Mouse (Mus musculus) macrophage (primary cell): ENCODE measurements around the gene Syt1. TPM values are rescaled to one million over a fixed set of nuclear protein-coding genes. Genes with fewer than 3 reads are reported as not detected.

Source experiments
- H3K27ac ChIP-seq: fragments of 350-480 bp; formaldehyde crosslinking; 2 replicates; pipeline ENCODE4 v1.9.0; 2021
- H3K36me3 ChIP-seq: fragments of 350-480 bp; formaldehyde crosslinking; 2 replicates; pipeline ENCODE4 v1.9.0; 2021; ENCODE audit errors: inconsistent target
- H3K4me3 ChIP-seq: fragments of 350-480 bp; formaldehyde crosslinking; 2 replicates; pipeline ENCODE4 v1.9.0; 2021; ENCODE audit errors: inconsistent target
- H3K79me2 ChIP-seq: fragments of 350-480 bp; formaldehyde crosslinking; 2 replicates; pipeline ENCODE4 v1.9.0; 2021; ENCODE audit errors: inconsistent target
- WGBS: methylation state at CpG from one replicate; pipeline ENCODE4 v1.1.7; 2026; ENCODE audit warnings: inconsistent platforms; ENCODE audit not compliant: missing documents; 5-methylcytosine and 5-hydroxymethylcytosine counted together
- polyA plus RNA-seq: library from polyadenylated mRNA; stranded (reverse); fragments of 250-400 nt; gene quantifications from 3 replicates; pipeline ENCODE4 v1.2.4, GENCODE M21; 2018; ENCODE audit warnings: inconsistent platforms

Gene Syt1
- polyA plus RNA-seq, 1 experiment from 2014 or later: not detected

GRCm38 (mm10) chr10:108929676-108930075 is 81.1 kb downstream of the Syt1 start:
- no peak overlapping the region for H3K27ac ChIP-seq
- WGBS: 89% methylated on average over 6 of the region's 6 CpGs
- H3K79me2 ChIP-seq: no peaks in the 10 kb centered on the region
- H3K36me3 ChIP-seq: no peaks in the 10 kb centered on the region
- no peak overlapping the region for H3K4me3 ChIP-seq

- H3K27ac ChIP-seq: no peak overlapping the region
- 100% methylated on average over 1 of the region's 1 CpGs for WGBS
- H3K36me3 ChIP-seq: no peaks in the 10 kb centered on the region
- no peaks in the 10 kb centered on the region for H3K79me2 ChIP-seq
- no peak overlapping the region for H3K4me3 ChIP-seq
These were observed 105.5 kb downstream of the Syt1 start for GRCm38 (mm10) chr10:108905264-108905663.

GRCm38 (mm10) chr10:108904371-108904770 is 106.4 kb downstream of the Syt1 start:
- no peak overlapping the region for H3K27ac ChIP-seq
- H3K36me3 ChIP-seq: no peaks in the 10 kb centered on the region
- H3K4me3 ChIP-seq: no peak overlapping the region
- WGBS: 80% methylated on average over 4 of the region's 4 CpGs
- H3K79me2 ChIP-seq: no peaks in the 10 kb centered on the region

GRCm38 (mm10) chr10:108896529-108896928 is 114.3 kb downstream of the Syt1 start:
- WGBS: 97% methylated on average over 5 of the region's 5 CpGs
- H3K27ac ChIP-seq: no peak overlapping the region
- H3K79me2 ChIP-seq: no peaks in the 10 kb centered on the region
- no peak overlapping the region for H3K4me3 ChIP-seq
- H3K36me3 ChIP-seq: no peaks in the 10 kb centered on the region

- WGBS: 84% methylated on average over 6 of the region's 6 CpGs
- Histone ChIP-seq H3K79me2 (no peaks in the 10 kb centered on the region), H3K27ac (no peak overlapping the region), H3K4me3 (no peak overlapping the region), H3K36me3 (no peaks in the 10 kb centered on the region)
These were observed 117.5 kb downstream of the Syt1 start for GRCm38 (mm10) chr10:108893288-108893687.

- H3K4me3 ChIP-seq: no peak overlapping the region
- 93% methylated on average over 1 of the region's 1 CpGs for WGBS
- H3K79me2 ChIP-seq: no peaks in the 10 kb centered on the region
These were observed 118.3 kb downstream of the Syt1 start for GRCm38 (mm10) chr10:108892441-108892840.

GRCm38 (mm10) chr10:108889084-108889483 is 121.7 kb downstream of the Syt1 start:
- 94% methylated on average over 4 of the region's 4 CpGs for WGBS
- H3K4me3 ChIP-seq: no peak overlapping the region

More at GRCm38 (mm10) chr10:108892441-108892840, 118.3 kb downstream of the Syt1 start:
- no peak overlapping the region for H3K27ac ChIP-seq
- no peaks in the 10 kb centered on the region for H3K36me3 ChIP-seq

GRCm38 (mm10) chr10:108886781-108887180 is 124.0 kb downstream of the Syt1 start:
- Histone ChIP-seq H3K36me3 (no peaks in the 10 kb centered on the region), H3K79me2 (no peaks in the 10 kb centered on the region), H3K4me3 (no peak overlapping the region), H3K27ac (no peak overlapping the region)

More at GRCm38 (mm10) chr10:108889084-108889483, 121.7 kb downstream of the Syt1 start:
- H3K79me2 ChIP-seq: no peaks in the 10 kb centered on the region
- no peak overlapping the region for H3K27ac ChIP-seq
- H3K36me3 ChIP-seq: no peaks in the 10 kb centered on the region

- 91% methylated on average over 1 of the region's 1 CpGs for WGBS
- H3K79me2 ChIP-seq: no peaks in the 10 kb centered on the region
- no peak overlapping the region for H3K27ac ChIP-seq
- no peak overlapping the region for H3K4me3 ChIP-seq
- H3K36me3 ChIP-seq: no peaks in the 10 kb centered on the region
These were observed 125.0 kb downstream of the Syt1 start for GRCm38 (mm10) chr10:108885769-108886168.

GRCm38 (mm10) chr10:108884520-108884919 is 126.3 kb downstream of the Syt1 start:
- Histone ChIP-seq H3K79me2 (no peaks in the 10 kb centered on the region), H3K36me3 (no peaks in the 10 kb centered on the region), H3K4me3 (no peak overlapping the region), H3K27ac (no peak overlapping the region)
- WGBS: 75% methylated on average over 1 of the region's 1 CpGs

GRCm38 (mm10) chr10:108880372-108880771 is 130.4 kb downstream of the Syt1 start:
- H3K4me3 ChIP-seq: no peak overlapping the region
- no peak overlapping the region for H3K27ac ChIP-seq
- H3K36me3 ChIP-seq: no peaks in the 10 kb centered on the region
- 86% methylated on average over 2 of the region's 2 CpGs for WGBS
- H3K79me2 ChIP-seq: no peaks in the 10 kb centered on the region

- Histone ChIP-seq H3K36me3 (no peaks in the 10 kb centered on the region), H3K79me2 (no peaks in the 10 kb centered on the region), H3K27ac (no peak overlapping the region), H3K4me3 (no peak overlapping the region)
- 88% methylated on average over 5 of the region's 5 CpGs for WGBS
These were observed 135.1 kb downstream of the Syt1 start for GRCm38 (mm10) chr10:108875730-108876129.

- 73% methylated on average over 4 of the region's 4 CpGs for WGBS
- H3K79me2 ChIP-seq: no peaks in the 10 kb centered on the region
These were observed 136.1 kb downstream of the Syt1 start for GRCm38 (mm10) chr10:108874687-108875086.

GRCm38 (mm10) chr10:108872359-108872758 is 138.4 kb downstream of the Syt1 start:
- Histone ChIP-seq H3K79me2 (no peaks in the 10 kb centered on the region), H3K27ac (no peak overlapping the region), H3K4me3 (no peak overlapping the region), H3K36me3 (no peaks in the 10 kb centered on the region)
- 89% methylated on average over 6 of the region's 6 CpGs for WGBS

More at GRCm38 (mm10) chr10:108874687-108875086, 136.1 kb downstream of the Syt1 start:
- Histone ChIP-seq H3K27ac (no peak overlapping the region), H3K4me3 (no peak overlapping the region), H3K36me3 (no peaks in the 10 kb centered on the region)

- Histone ChIP-seq H3K4me3 (no peak overlapping the region), H3K27ac (no peak overlapping the region), H3K79me2 (no peaks in the 10 kb centered on the region), H3K36me3 (no peaks in the 10 kb centered on the region)
- 84% methylated on average over 4 of the region's 4 CpGs for WGBS
These were observed 140.2 kb downstream of the Syt1 start for GRCm38 (mm10) chr10:108870586-108870985.

GRCm38 (mm10) chr10:108868136-108868535 is 142.6 kb downstream of the Syt1 start:
- WGBS: 67% methylated on average over 4 of the region's 4 CpGs
- Histone ChIP-seq H3K27ac (no peak overlapping the region), H3K36me3 (no peaks in the 10 kb centered on the region), H3K79me2 (no peaks in the 10 kb centered on the region), H3K4me3 (no peak overlapping the region)
